Mouse (Mus musculus): ENCODE results near the gene Arhgap23. TPM values are rescaled to one million over a fixed set of nuclear protein-coding genes. Genes with fewer than 3 reads are reported as not detected.

Gene Arhgap23
- polyA plus RNA-seq, 1 experiment from 2014 or later: 7.0 TPM

GRCm38 (mm10) chr11:97532950-97533582 lies 117.7 kb downstream of the Arhgap23 start:
- Histone ChIP-seq H3K27me3 (replicated peaks; ENCODE audit: insufficient read depth, low read length) (peaks cover 56% of the 10 kb centered on the region), H3K9ac (replicated peaks; ENCODE audit: low read depth) (no peak overlapping the region), H3K27ac (ENCODE audit: low read length) (no peak overlapping the region), H3K36me3 (ENCODE audit: insufficient read depth, low read length) (no peaks in the 10 kb centered on the region), H3K4me1 (ENCODE audit: insufficient read depth, low read depth, low read length) (0 out of 2 replicates have a peak, but pooled peaks cover 9% of the 10 kb centered on the region), H3K4me3 (ENCODE audit: low read depth, low read length) (no peak overlapping the region), H3K9me3 (ENCODE audit: low read length) (no peaks in the 10 kb centered on the region), H3K4me2 (replicated peaks; ENCODE audit: low read depth, low read length) (no peak overlapping the region)
- ATAC-seq: peak; percentile 13; the same call in 1 of the 2 replicates
- 7% methylated on average over 19 of the region's 20 CpGs for WGBS
- DNase-seq (ENCODE audit: low spot score): peak; percentile 49
- TF ChIP-seq CTCF (IDR thresholded peaks at IDR 0.05): no peak
- TF ChIP-seq EP300 (IDR thresholded peaks at IDR 0.05): no peak

- TF ChIP-seq CTCF (IDR thresholded peaks at IDR 0.05) (no peak), EP300 (IDR thresholded peaks at IDR 0.05) (no peak)
- no peak overlapping the region for H3K27ac ChIP-seq (ENCODE audit: low read length)
- H3K4me3 ChIP-seq (ENCODE audit: low read depth, low read length): no peak overlapping the region
- H3K36me3 ChIP-seq (ENCODE audit: insufficient read depth, low read length): no peaks in the 10 kb centered on the region
- no peak for ATAC-seq
- H3K9ac ChIP-seq (replicated peaks; ENCODE audit: low read depth): no peak overlapping the region
- 0 out of 2 replicates have a peak, but pooled peaks cover 9% of the 10 kb centered on the region for H3K4me1 ChIP-seq (ENCODE audit: insufficient read depth, low read depth, low read length)
- 25% methylated on average over 7 of the region's 7 CpGs for WGBS
- no peak overlapping the region for H3K4me2 ChIP-seq (replicated peaks; ENCODE audit: low read depth, low read length)
- no peaks in the 10 kb centered on the region for H3K9me3 ChIP-seq (ENCODE audit: low read length)
- no peak for DNase-seq (ENCODE audit: low spot score)
- H3K27me3 ChIP-seq (replicated peaks; ENCODE audit: insufficient read depth, low read length): peaks cover 57% of the 10 kb centered on the region
Observed at GRCm38 (mm10) chr11:97533653-97534052, 118.3 kb downstream of the Arhgap23 start.

- no peak for ATAC-seq
- Histone ChIP-seq H3K4me2 (replicated peaks; ENCODE audit: low read depth, low read length) (peak overlapping the region; percentile 17; the same call in 1 of the 2 replicates), H3K4me3 (ENCODE audit: low read depth, low read length) (peak overlapping the region; percentile 19), H3K27ac (ENCODE audit: low read length) (no peak overlapping the region), H3K9me3 (ENCODE audit: low read length) (no peaks in the 10 kb centered on the region), H3K27me3 (replicated peaks; ENCODE audit: insufficient read depth, low read length) (peaks cover 62% of the 10 kb centered on the region), H3K36me3 (ENCODE audit: insufficient read depth, low read length) (no peaks in the 10 kb centered on the region), H3K4me1 (ENCODE audit: insufficient read depth, low read depth, low read length) (0 out of 2 replicates have a peak, but pooled peaks cover 9% of the 10 kb centered on the region), H3K9ac (replicated peaks; ENCODE audit: low read depth) (no peak overlapping the region)
- 5% methylated on average over 88 of the region's 95 CpGs for WGBS
- TF ChIP-seq EP300 (IDR thresholded peaks at IDR 0.05): no peak
- no peak for DNase-seq (ENCODE audit: low spot score)
Observed at GRCm38 (mm10) chr11:97534442-97535307, 119.3 kb downstream of the Arhgap23 start.

GRCm38 (mm10) chr11:97535308-97535630 lies 119.9 kb downstream of the Arhgap23 start:
- Histone ChIP-seq H3K4me3 (ENCODE audit: low read depth, low read length) (peak overlapping the region; percentile 19; the same call in 1 of the 2 replicates), H3K27me3 (replicated peaks; ENCODE audit: insufficient read depth, low read length) (peaks cover 63% of the 10 kb centered on the region), H3K9me3 (ENCODE audit: low read length) (no peaks in the 10 kb centered on the region), H3K36me3 (ENCODE audit: insufficient read depth, low read length) (no peaks in the 10 kb centered on the region), H3K27ac (ENCODE audit: low read length) (no peak overlapping the region), H3K4me1 (ENCODE audit: insufficient read depth, low read depth, low read length) (0 out of 2 replicates have a peak, but pooled peaks cover 9% of the 10 kb centered on the region), H3K4me2 (replicated peaks; ENCODE audit: low read depth, low read length) (no peak overlapping the region), H3K9ac (replicated peaks; ENCODE audit: low read depth) (no peak overlapping the region)
- TF ChIP-seq CTCF (IDR thresholded peaks at IDR 0.05) (no peak), EP300 (IDR thresholded peaks at IDR 0.05) (no peak)
- WGBS: 21% methylated on average over 5 of the region's 5 CpGs
- no peak for DNase-seq (ENCODE audit: low spot score)
- ATAC-seq: no peak

- TF ChIP-seq EP300 (IDR thresholded peaks at IDR 0.05) (no peak), CTCF (IDR thresholded peaks at IDR 0.05) (no peak)
- no peaks in the 10 kb centered on the region for H3K9me3 ChIP-seq (ENCODE audit: low read length)
- H3K4me2 ChIP-seq (replicated peaks; ENCODE audit: low read depth, low read length): no peak overlapping the region
- peaks cover 12% of the 10 kb centered on the region; the same call in 1 of the 2 replicates for H3K4me1 ChIP-seq (ENCODE audit: insufficient read depth, low read depth, low read length)
- no peak for ATAC-seq
- H3K27ac ChIP-seq (ENCODE audit: low read length): no peak overlapping the region
- DNase-seq (ENCODE audit: low spot score): no peak
- H3K36me3 ChIP-seq (ENCODE audit: insufficient read depth, low read length): no peaks in the 10 kb centered on the region
- peaks cover 63% of the 10 kb centered on the region for H3K27me3 ChIP-seq (replicated peaks; ENCODE audit: insufficient read depth, low read length)
- no peak overlapping the region for H3K9ac ChIP-seq (replicated peaks; ENCODE audit: low read depth)
- H3K4me3 ChIP-seq (ENCODE audit: low read depth, low read length): no peak overlapping the region
- 58% methylated on average over 5 of the region's 5 CpGs for WGBS
Observed at GRCm38 (mm10) chr11:97535660-97536059, 120.3 kb downstream of the Arhgap23 start.

- Histone ChIP-seq H3K4me1 (ENCODE audit: insufficient read depth, low read depth, low read length) (peaks cover 13% of the 10 kb centered on the region; the same call in 1 of the 2 replicates), H3K9ac (replicated peaks; ENCODE audit: low read depth) (no peak overlapping the region), H3K27me3 (replicated peaks; ENCODE audit: insufficient read depth, low read length) (peaks cover 63% of the 10 kb centered on the region), H3K4me3 (ENCODE audit: low read depth, low read length) (no peak overlapping the region), H3K36me3 (ENCODE audit: insufficient read depth, low read length) (no peaks in the 10 kb centered on the region), H3K27ac (ENCODE audit: low read length) (no peak overlapping the region), H3K9me3 (ENCODE audit: low read length) (no peaks in the 10 kb centered on the region), H3K4me2 (replicated peaks; ENCODE audit: low read depth, low read length) (no peak overlapping the region; the same call in 1 of the 2 replicates)
- DNase-seq (ENCODE audit: low spot score) (no peak), ATAC-seq (no peak)
- TF ChIP-seq EP300 (IDR thresholded peaks at IDR 0.05): no peak
- TF ChIP-seq CTCF (IDR thresholded peaks at IDR 0.05): no peak
- 15% methylated on average over 35 of the region's 35 CpGs for WGBS
Observed at GRCm38 (mm10) chr11:97536083-97536747, 120.9 kb downstream of the Arhgap23 start.
